Mouse (Mus musculus): Measurements from ENCODE around the gene Tusc1. TPM values are rescaled to one million over a fixed set of nuclear protein-coding genes. Genes with fewer than 3 reads are reported as not detected.
A peak's percentile ranks its signal among the peaks of the same experiment; 100 is the strongest.

Tusc1 gene
- under 1 TPM in 1 of 2 experiments, not detected in 1; 0.24 TPM for polyA plus RNA-seq (2017; shearing (Covaris generic))

- peak; percentile 51 for ATAC-seq
Measured at GRCm38 (mm10) chr4:93335118-93336003, at the start of gene Tusc1. TSS of gene Tusc1 (minus strand) at chr4:93335511.

GRCm38 (mm10) chr4:93352930-93353329, 17.6 kb upstream of the Tusc1 start:
- ATAC-seq, result no peak

- ATAC-seq, result no peak
Measured at GRCm38 (mm10) chr4:93344357-93344756, 9.0 kb upstream of the Tusc1 start.

- ATAC-seq, result no peak
Measured at GRCm38 (mm10) chr4:93341568-93341967, 6.3 kb upstream of the Tusc1 start.

- no peak for ATAC-seq
Measured at GRCm38 (mm10) chr4:93337977-93338376, 2.7 kb upstream of the Tusc1 start.

GRCm38 (mm10) chr4:93334636-93335117, 634 bp downstream of the Tusc1 start:
- ATAC-seq, result peak; percentile 80

- no peak for ATAC-seq
Measured at GRCm38 (mm10) chr4:93307486-93307885, 27.8 kb downstream of the Tusc1 start.

- ATAC-seq, result no peak
Measured at GRCm38 (mm10) chr4:93286065-93286464, 49.2 kb downstream of the Tusc1 start.

All from activated CD4-positive, CD25-positive, alpha-beta regulatory T cell, adult 4 months (primary cell).